Mouse (Mus musculus) olfactory bulb, adult 2 months (tissue): ENCODE measurements around the gene Fos.

Experiments used
- CTCF ChIP-seq: fragments of 200-500 bp; IDR thresholded peaks from 2 replicates; pipeline ENCODE4 v1.5.1; 2012; ENCODE audit warnings: low read depth, mild to moderate bottlenecking, low read length, moderate library complexity; ENCODE audit not compliant: insufficient read depth
- POLR2A ChIP-seq: fragments of 200-500 bp; IDR thresholded peaks from 2 replicates; pipeline ENCODE4 v1.6.1; 2012; ENCODE audit warnings: mild to moderate bottlenecking, low read depth, low read length, moderate library complexity; ENCODE audit not compliant: insufficient read depth

DNA sequence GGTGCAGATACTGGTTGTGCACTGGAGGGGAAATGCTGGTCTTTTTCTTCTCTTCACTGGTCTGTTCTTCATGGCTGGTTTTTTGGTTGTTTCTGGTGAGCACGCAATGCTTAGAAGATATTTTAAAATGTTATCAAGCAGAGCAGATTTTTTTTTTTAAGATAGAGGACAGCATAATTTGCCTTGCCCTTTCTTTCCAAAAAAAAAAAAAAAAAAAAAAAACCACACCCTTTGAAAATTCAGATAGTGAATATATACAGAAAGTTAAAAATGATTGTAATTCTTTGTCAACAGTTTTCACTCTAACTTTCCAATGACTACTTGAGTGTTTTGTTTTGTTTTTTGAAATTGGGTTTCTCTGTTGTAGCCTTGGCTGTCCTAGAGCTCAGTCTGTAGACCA, 17.3 kb downstream of the Fos start:
- no peak for TF ChIP-seq POLR2A
- no peak for TF ChIP-seq CTCF
